Mouse (Mus musculus) layer of hippocampus, adult 8-10 months (tissue): Measurements from ENCODE around the gene Vdr. TPM values are rescaled to one million over a fixed set of nuclear protein-coding genes. Genes with fewer than 3 reads are reported as not detected.
A peak's percentile ranks its signal among the peaks of the same experiment; 100 is the strongest.
"Not testable (repeated sequence)": the region's sequence is repeated elsewhere in the genome, so short reads cannot be mapped to it uniquely, and the experiment has no call there.

Source experiments
- DNase-seq, 2 experiments: peaks; one replicate each; pipeline ENCODE4 v3.0.0; 2022; ENCODE audit warnings: low spot score in 2 of 2
- total RNA-seq, 4 experiments: library from RNA; stranded (reverse); gene quantifications; 2 replicates each; pipeline ENCODE4 v1.2.4; 2022

Gene Vdr
- total RNA-seq, 4 experiments from 2014 or later, result 0.23 to 0.64 (median 0.50) TPM

DNA sequence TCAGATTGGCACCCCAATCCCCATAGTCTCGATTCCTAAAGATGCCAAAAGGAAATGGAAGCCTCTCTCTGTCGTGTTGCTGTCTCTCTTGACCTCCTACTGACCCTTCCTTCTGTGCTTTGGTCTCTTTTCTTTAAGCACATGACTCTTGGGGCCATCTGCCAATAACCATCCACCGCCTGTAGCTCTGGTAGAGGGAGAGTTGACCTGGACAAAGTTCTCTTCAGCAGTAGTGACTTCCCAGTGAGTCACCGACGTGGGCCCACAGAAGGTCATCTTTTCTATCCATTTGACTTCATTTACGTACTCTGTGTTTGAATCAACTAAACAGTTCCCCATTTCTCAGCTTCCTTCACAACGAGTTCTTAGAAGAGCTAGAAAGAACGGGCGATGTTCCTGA lies 30.0 kb downstream of the Vdr start:
- DNase-seq, result no peak

DNA sequence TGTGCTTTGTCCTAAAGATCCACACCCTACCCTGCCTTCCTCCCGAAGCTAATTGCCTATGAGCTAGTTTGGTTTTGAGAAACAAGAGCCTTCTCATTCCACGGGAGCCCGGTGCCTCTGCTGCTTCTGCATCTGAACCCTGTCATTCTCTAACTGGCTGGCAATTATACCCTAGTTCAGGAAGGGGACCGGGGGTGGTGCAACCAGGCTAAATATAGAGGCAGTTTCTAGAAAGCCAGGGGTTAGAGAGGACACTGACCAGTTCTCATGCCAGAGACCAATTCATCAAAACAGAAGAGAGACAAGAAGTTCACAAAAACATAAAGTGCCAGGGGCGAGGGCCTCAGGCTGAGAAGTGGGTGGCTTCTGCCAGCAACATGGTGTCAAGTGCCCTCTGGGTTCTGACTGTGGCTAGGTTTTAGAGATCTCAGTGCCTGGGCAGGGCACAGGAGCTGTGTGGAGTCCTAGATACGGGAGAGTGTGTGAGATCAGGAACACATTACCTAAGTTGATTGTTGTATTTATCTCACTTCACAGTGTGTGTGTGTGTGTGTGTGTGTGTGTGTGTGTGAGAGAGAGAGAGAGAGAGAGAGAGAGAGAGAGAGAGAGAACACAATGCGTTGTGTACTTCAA lies 31.6 kb downstream of the Vdr start:
- DNase-seq, result no peak

DNA sequence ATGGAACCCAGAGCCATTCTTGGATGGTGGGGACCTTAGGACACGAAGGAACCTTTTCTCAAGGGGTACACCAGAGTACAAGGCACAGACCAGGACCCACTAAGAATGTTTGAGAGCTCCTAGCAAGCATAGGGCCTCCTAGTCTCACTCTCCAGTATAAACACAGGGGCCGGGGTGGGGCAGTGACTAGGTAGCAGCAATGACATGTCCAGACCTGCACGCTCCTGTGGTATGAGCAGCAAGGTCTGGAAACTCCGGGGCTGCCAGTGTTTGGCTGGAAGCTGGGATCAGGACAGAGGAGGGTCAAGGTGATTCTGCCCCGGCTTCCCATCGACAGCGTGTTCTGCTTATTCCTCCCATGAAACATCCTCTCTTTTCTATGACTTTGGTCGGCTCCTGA lies 34.6 kb downstream of the Vdr start:
- DNase-seq, result no peak

DNA sequence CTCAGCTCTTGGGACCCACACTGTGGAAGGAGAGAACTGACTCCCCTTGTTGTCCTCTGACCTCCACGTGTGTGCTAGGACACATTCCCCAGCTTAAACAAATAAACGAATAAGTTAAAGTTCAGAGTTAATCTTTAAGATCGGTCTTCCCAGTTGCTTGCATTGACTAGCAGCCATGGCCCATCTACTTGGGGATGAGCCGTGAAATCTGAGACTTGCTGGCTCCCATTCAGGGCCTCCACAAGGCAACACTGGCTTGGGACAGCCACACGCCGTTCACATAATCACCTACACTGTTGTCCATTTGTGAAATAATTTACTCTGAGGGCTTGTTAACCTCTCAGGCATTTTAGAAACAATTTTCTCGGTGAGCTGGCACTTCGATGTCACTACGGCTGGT lies 36.7 kb downstream of the Vdr start:
- no peak for DNase-seq

DNA sequence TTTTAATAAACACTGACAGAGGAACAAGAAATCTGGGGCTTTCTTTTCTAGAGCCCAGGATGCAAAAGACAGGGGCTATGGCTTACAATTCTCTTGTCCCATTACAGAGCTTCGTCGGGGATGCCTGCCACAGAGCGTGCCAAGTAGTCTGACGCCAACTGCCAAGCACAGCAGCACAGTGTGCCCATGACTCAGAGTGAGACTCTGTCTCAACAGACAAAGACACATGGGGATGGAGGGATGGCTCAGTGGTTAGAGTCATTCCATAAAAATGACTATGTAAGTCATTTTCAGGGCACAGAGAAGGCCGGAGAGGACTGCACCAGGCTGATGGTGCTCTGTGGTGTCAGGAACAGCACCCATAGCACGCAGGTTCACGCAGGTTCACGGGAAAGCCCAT lies 38.3 kb downstream of the Vdr start:
- peak; percentile 35 to 48 for DNase-seq

DNA sequence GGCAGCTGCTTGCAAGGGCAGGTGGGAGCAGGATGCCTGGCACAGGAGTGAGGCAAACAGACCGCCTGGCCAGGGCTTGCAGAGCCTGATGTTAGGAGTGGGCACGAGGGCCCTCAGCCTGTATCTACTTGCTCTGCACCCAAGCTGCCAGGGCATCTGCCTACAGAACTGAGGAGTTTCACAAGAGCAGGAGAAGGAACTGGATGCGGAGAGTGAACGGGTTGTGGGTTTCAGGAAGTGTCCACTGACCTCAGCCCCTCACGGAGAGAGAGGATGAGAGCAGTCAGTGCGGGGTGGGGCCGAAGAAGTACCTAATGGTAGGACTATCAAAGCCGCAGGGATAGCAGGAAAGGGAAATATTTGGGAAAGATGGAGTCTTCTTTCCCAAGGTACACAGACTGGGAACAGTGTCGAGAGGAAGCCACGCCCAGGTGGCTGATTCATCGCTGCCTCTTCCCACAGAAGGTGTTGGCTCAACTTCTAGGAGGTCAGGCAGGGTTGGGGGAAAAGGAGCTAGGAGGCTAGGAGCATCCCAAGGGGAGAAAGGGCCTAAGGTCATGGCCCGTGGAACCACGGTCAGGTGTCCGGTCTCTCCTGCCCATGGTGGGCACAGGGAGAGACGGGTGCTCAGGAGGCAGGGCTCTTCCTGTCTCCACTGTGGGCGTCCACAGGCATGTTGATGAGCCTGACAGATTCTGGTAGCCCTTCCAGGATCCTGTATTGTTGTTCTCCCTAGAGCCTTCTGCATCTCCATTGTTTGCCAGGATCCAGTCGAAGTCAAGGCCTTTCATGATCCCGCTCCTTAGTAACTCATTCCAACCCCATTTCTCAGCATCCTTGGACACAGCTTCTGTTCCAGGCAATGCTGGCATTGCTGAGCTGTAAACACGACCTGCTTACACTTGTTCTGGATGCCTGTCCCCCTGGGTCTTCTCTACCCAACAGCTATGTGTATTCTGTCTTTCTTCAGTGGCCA lies 39.1 kb downstream of the Vdr start:
- no peak for DNase-seq

DNA sequence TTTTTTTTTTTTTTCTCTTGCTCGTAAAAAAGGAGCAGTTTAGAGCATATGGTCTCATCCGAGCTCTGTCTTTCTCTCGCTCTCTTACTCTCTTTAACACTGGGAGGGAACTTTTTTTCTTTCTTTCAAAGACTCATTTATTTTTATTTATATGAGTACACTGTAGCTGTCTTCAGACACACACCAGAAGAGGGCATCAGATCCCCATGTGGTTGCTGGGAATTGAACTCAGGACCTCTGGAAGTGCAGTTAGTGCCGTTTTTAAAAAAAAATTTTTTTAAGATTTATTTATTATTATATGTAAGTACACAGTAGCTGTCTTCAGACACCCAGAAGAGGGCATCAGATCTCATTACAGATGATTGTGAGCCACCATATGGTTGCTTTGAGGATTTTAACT lies 40.3 kb downstream of the Vdr start:
- not testable (repeated sequence) for DNase-seq

DNA sequence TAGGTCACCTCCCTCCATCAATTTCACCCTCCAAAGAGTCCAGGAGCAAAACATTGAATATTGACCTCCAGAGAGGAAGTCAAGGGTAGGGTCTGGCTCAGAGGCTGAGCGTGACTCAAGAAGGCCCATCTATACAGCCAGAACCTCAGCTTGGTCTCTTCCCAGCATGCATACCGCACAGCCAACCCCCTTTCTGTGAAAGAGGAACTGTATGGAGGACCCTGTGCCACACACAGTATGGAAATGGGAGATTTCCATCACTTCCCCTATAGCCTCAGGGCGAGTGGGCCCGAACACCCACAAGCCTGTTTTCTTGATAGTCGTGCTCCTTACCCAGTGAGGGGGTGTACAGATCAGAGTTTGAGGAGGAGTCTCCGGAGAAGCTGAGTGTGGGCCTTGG lies 41.4 kb downstream of the Vdr start:
- DNase-seq, result no peak

DNA sequence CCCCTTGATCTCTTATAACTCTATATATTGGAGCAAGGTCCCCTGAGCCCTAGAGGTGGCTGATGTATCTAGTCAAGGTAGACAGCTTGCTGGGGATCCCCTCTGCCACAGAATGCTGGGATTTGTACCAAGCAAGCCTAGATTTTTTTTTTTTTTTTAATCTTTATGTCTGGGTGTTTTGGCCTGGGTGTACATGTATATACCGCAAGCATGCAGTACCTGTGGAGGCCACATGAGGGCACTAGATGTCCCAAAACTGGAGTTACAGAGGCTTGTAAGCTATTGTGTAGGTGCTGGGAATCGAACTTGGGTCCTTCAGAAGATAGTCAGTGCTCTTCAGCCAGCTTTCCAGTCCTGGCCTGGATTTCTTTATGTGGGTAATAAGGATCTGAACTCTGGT lies 44.4 kb downstream of the Vdr start:
- DNase-seq, result no peak

DNA sequence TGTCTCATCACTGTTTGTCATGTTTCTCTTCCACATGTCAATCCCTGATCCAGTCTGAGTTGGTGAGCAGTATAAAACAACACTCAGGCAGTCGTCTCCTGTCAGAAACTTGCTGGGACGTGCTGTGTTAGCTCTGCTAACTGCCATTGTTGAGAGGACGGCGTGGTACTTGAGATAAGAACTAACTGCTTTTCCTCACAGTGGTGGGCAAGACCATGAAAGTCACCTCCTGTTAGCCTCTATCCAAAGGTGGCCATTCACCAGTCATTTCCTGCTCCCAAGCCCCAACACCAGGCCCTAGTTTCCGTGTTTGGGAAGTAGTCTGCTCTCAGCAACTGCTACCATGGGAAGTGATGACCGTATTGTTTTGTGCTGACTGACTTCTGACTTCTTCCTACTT lies 45.3 kb downstream of the Vdr start:
- DNase-seq, result no peak

DNA sequence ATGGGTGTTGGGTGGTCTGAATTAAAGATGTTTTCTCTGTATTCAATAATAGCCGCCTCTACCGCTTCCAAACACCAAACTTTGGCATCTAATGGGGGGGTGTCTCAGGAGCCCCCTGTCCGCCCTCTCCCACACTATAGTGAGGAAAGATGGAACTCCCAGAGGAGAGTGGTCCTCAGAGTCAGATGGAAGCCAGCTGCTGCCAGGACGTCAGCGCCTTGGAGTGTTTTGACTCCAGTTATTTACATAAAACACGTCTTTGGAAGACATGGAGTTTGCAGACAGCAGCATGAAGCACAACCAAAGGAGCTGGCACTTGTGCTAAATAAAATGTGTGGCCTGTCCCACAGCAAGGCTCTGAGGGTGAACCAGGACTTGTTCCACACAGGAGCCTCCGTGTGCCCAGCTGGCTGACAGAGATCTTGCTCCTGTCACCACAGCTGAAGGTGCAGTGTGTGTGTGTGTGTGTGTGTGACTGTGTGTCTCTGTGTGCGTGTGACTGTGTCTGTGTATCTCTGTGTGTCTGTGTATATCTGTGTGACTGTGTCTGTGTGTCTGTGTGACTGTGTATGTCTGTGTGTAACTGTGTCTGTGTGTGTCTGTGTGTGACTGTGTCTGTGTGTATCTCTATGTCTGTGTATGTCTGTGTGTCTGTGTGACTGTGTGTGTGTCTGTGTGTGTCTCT lies 45.9 kb downstream of the Vdr start:
- DNase-seq, result no peak

DNA sequence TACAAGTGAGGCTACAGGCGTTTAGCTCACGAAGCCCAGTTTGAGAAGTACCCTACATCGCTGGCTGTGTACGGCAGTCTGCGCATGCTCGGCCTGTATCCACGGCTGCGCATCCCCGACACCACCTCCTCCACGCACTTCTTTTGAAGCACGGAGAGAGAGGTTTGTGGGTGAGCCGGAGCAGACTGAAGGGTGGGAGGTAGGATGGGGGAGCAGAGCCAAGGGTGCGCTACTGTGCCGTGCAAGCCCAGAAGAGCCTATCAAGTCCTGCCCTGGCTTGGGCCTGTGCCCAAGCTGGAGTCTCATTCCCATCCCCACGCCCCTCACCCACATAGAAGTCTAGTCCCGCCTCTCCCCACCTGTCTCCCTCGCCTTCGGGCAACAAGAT lies 46.9 kb downstream of the Vdr start:
- DNase-seq, result peak; percentile 56 to 65

DNA sequence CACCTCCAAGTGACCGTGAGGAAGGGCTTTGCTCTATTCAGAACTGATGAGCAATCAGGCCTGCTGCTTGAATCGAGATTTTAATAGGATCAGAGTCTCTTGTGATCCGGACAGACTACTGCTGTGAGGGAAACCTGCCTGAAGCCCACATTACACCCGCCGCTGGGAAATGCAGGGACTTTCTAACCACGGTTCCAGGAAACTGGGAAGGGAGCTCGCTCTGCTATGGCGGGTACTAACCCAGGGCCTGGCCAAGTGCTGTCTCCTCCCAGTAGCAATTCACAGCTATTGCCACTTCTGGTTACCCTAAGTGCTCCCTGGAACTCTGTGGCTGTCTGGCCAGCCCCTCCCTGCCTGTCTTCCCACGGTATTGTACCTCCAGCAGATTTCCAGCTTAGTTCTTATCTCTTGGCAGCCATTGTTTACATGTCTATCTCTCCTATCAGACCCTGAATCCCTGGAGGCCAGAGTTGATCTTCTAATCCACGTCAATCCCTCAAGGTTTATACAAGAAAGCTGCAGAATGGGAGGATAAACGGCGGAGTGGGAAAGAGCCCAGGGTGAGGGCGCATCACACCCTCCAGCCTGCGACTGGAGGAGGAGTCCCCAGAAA lies 47.4 kb downstream of the Vdr start:
- no peak for DNase-seq

DNA sequence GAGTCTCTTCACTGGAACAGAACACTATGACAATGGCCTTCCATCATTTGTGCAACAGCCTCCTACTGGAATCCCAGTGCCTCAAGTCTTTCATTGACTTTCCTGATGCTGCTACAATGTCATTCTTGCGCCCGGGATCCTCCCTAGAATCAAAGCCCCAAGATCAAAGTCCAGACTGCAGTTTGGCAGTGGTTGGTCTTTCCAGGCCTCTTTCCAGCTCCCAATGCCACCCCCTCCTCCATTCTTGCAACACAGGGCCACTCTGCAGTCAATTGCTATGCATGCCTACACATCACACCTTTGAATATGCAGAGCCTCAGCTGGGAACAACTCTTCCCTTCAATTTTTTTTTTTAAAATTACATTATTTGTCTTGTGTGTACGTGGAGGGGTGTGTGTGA lies 50.1 kb downstream of the Vdr start:
- DNase-seq, result no peak

DNA sequence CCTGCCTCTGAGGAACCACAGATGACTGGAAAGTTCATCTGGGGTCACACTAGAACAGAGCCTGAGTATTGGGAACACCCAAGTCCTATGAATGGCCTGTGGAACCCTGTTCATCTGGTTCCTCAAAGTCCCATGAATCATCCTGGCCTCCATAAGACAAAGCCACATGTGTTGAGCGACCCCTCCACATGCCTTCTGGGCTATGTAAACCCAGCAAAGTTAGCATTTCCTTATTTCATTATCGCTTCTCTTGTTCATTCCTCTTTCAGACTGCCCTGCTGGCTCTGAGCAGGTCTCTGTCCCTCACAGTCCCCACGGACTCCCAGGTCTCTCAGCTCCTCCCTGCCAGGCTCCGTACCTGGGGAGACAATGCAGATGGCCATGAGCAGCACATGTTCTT lies 52.0 kb downstream of the Vdr start:
- no peak for DNase-seq

DNA sequence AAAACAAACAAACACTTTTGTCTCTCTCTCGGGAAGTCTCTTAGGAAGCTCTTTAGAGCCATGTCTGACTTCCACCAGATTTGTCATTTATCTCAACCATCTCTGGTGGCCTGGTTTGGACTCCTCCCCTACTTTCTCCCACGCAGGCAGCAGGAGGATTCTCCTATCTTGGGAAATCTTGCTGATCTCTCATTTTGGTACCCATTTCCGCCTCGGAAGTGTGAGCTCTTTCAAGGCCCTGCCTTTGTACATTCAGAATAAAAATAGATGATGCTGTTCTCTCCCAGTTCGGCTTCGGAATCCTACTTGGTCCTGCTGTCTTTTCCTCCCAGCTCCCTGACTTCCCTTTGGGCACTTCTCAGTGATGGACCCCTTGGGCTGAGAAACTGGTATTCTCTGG lies 55.9 kb downstream of the Vdr start:
- no peak for DNase-seq

DNA sequence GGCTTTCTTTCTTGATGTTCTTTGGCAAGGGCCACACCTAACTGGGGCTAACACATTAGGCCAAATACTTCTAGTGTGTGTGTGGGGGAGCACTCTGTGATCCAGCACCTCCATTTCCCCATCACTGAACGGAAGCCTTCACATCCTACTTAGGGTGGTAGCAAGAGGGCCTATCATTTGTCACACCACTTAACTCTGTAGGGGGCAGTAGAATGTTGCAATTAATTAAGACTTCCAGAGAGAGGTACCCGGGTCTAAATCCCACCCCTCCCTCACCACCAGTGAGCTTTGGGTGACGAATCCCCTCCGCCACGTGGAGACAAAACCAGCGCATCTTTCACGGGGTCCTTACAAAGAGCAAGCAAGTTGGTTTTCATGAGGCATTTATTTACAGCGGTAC lies 56.4 kb downstream of the Vdr start:
- no peak for DNase-seq

DNA sequence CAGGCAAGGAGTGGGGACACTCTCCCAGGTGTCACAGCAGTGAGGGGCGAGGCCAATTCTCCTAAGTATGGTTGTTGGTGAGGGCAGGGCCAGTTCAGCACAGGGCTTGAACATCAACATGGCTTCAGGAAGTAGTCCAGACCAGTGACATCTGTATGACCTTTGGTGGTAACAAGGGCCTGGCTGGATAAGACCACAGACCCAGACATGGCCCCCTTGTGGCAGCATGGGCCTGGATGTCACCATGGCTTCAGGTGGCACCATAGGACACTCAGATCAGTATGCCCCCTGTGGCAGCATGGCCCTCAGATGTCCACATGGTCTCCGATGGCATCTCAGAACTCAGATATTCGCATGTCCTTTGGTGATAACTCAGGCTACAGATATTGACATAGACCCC lies 58.1 kb downstream of the Vdr start:
- no peak for DNase-seq

DNA sequence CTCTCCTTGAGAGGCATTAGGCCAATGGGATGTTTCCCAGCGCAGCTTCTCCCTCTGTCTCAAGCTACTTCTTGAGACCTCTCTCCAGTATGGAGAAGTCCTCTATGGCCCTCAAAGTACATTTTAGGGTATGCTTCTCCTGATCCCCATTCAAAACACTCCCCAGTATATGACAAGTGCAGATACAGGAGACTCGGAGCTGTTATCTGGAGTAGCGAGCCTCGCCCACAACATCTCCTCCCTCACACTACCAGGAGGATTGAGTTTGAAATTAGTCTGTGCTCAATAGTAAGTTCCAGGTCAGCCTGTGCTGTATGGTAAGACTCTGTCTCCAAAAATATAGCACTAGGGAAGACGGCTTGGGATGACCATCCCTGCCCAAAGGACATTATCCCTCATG lies 59.4 kb downstream of the Vdr start:
- no peak for DNase-seq

DNA sequence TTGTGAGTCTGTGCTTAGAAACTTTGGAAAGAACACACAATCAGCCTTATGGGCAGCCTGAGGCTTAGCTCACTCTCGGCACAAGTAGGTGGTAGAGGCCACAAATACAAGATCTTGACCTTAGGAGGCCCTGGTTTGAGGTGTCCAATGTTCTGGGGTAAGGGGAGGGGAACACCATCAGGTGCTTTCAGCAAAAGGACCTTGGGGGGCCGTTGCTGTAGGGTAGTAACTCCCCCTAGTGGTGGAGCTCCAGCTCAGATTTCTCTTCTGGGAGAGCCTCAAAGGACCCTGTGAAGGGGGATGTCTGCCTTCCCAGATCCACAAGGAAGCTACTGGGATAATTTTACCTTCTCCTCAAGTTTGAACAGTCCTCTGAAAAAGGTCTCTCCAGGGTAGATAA lies 60.0 kb downstream of the Vdr start:
- no peak for DNase-seq

DNA sequence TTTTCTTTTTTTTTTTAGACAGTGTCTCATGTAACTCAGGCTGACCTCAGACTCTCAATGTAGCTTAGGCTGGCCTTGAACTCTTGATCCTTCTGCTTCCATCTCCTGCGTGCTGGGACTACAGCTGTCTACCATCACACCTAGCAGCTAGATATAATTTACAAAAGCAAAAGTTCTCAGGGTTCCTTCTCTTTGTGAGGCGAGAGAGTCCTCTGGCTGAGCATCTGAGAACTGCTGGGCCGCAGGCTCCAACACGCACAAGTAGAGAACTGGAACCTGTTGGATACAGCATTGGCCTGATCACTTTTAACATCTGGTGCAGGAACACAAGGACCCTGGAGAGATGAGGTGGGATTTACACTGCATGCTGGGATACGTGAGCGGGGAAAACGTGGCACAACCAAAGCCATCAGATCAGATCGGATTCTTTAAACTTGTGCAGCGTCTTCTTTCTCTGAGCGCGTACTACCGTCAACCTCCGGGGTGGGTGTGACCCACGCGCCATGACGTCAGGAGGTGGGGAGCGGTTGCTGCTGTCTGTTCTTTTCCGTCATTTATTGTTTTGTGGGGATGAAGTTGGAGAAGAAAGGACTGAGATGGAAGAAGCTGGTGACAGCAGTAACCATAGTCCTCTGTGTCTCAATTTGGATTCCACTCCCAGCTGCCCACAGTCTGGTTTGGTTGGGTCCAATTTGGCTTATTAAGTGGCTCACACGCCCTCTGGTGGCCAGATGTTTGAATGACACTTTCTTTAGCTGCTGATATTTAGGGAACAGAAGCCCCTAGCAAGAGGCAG lies 61.1 kb downstream of the Vdr start:
- peak; percentile 85 to 93 for DNase-seq
